ENCODE assay signal across 8 mouse cellular contexts in genomic region chr7:49399314-49399713, GRCm38 (mm10).
DNase-seq lines count a peak whose midpoint lies in the region; ATAC-seq and TF ChIP-seq lines count a peak whose summit lies in the region.

No protein-coding gene starts in this region.

- TF ChIP-seq POLR2A in cerebellum, adult 2 months (IDR thresholded peaks at IDR 0.05; ENCODE audit: borderline replicate concordance, insufficient read depth, low read length) = no peak
- TF ChIP-seq POLR2A in testis, adult 2 months (IDR thresholded peaks at IDR 0.05; ENCODE audit: control insufficient read depth, low read depth, low read length) = no peak

- no peak overlapping the region for H3K4me2 ChIP-seq in kidney, postnatal 0 days (ENCODE audit: low read length)
- peak overlapping the region; percentile 36 for H3K4me2 ChIP-seq in liver, embryonic 14.5 days (ENCODE audit: low read depth)

- H3K36me3 ChIP-seq in kidney, postnatal 0 days (ENCODE audit: insufficient read depth, low read length) = no peaks in the 10 kb centered on the region
- no peaks in the 10 kb centered on the region for H3K36me3 ChIP-seq in liver, embryonic 14.5 days (replicated peaks; ENCODE audit: control insufficient read depth, insufficient read depth, low read depth)
- H3K36me3 ChIP-seq in testis, adult 2 months (ENCODE audit: control insufficient read depth, insufficient read depth, low read length) = no peaks in the 10 kb centered on the region

- H3K4me3 ChIP-seq in cerebellum, adult 2 months (replicated peaks; ENCODE audit: insufficient read depth, low read depth, low read length) = no peak overlapping the region
- H3K4me3 ChIP-seq in kidney, postnatal 0 days (replicated peaks; ENCODE audit: low read depth, low read length) = no peak overlapping the region
- H3K4me3 ChIP-seq in liver, embryonic 14.5 days (ENCODE audit: insufficient read depth in 1 of 2, low read depth in 2 of 2, low read length in 2 of 2) = no peak overlapping the region
- no peak overlapping the region for H3K4me3 ChIP-seq in testis, adult 2 months (ENCODE audit: control insufficient read depth, low read depth, low read length)

- TF ChIP-seq EP300 in liver, embryonic 14.5 days (IDR thresholded peaks at IDR 0.05; ENCODE audit: low read depth) = no peak

- H3K27ac ChIP-seq in cerebellum, adult 2 months (ENCODE audit: insufficient read depth, low read length) = no peak overlapping the region
- H3K27ac ChIP-seq in kidney, postnatal 0 days = no peak overlapping the region
- H3K27ac ChIP-seq in liver, embryonic 14.5 days = no peak overlapping the region
- no peak overlapping the region for H3K27ac ChIP-seq in testis, adult 2 months (ENCODE audit: control insufficient read depth, insufficient read depth, low read depth, low read length)

- 44% methylated on average over 2 of the region's 2 CpGs for WGBS in cerebellum, adult 2 months
- WGBS in kidney, postnatal 0 days = 40% methylated on average over 2 of the region's 2 CpGs
- WGBS in liver, embryonic 14.5 days (ENCODE audit: insufficient replicate concordance) = 33% methylated on average over 2 of the region's 2 CpGs

- no peaks in the 10 kb centered on the region for H3K27me3 ChIP-seq in cerebellum, adult 2 months (ENCODE audit: control insufficient read depth, insufficient read depth, low read length)
- H3K27me3 ChIP-seq in kidney, postnatal 0 days (ENCODE audit: insufficient read depth, low read length) = no peaks in the 10 kb centered on the region
- H3K27me3 ChIP-seq in liver, embryonic 14.5 days (ENCODE audit: control insufficient read depth, insufficient read depth, low read length) = no peaks in the 10 kb centered on the region
- no peaks in the 10 kb centered on the region for H3K27me3 ChIP-seq in testis, adult 2 months (ENCODE audit: control insufficient read depth, insufficient read depth, low read length)

- peak; percentile 40 for DNase-seq in urinary bladder, postnatal 25 days (ENCODE audit: low spot score)
- no peak for DNase-seq in urinary bladder, adult 2 months (ENCODE audit: low spot score)
- peak; percentile 61 to 64 for DNase-seq in cerebellum, adult 2 months
- peak; percentile 33 to 42 for DNase-seq in gastrocnemius, adult 8-10 months (ENCODE audit: low spot score in 2 of 2)
- peak; percentile 83 for DNase-seq in kidney, postnatal 0 days (ENCODE audit: low spot score)
- DNase-seq in liver, embryonic 14.5 days (ENCODE audit: low read depth in 3 of 3, low spot score in 3 of 3) = peak; percentile 26 to 38 (median 35)
- DNase-seq in neural tube, embryonic 10.5 days (ENCODE audit: extremely low spot score, low spot score) = peak; percentile 55

- H3K9me3 ChIP-seq in kidney, postnatal 0 days (replicated peaks; ENCODE audit: low read length) = no peaks in the 10 kb centered on the region
- no peaks in the 10 kb centered on the region for H3K9me3 ChIP-seq in liver, embryonic 14.5 days (ENCODE audit: control insufficient read depth, low read length)

- 0 out of 2 replicates have a peak, but pooled peaks have one; percentile 19 for ATAC-seq in kidney, postnatal 0 days (replicated peaks; ENCODE audit: low FRiP score, low read depth)
- no peak for ATAC-seq in liver, embryonic 14.5 days (ENCODE audit: insufficient read depth)

- no peak overlapping the region for H3K9ac ChIP-seq in kidney, postnatal 0 days (ENCODE audit: low read depth, low read length)
- no peak overlapping the region for H3K9ac ChIP-seq in liver, embryonic 14.5 days (replicated peaks)

- H3K4me1 ChIP-seq in cerebellum, adult 2 months (ENCODE audit: control insufficient read depth, insufficient read depth, low read length) = peaks cover 18% of the 10 kb centered on the region
- no peaks in the 10 kb centered on the region for H3K4me1 ChIP-seq in kidney, postnatal 0 days (replicated peaks; ENCODE audit: insufficient read depth, low read length)
- H3K4me1 ChIP-seq in liver, embryonic 14.5 days (replicated peaks; ENCODE audit: control insufficient read depth in 2 of 2, insufficient read depth in 2 of 2, low read length in 1 of 2) = peaks cover 0 to 14% of the 10 kb centered on the region in 2 experiments; a peak in 2 of 4 replicates
- peaks cover 7% of the 10 kb centered on the region for H3K4me1 ChIP-seq in testis, adult 2 months (ENCODE audit: control insufficient read depth, insufficient read depth, low read length)

- TF ChIP-seq CTCF in cerebellum, adult 2 months (IDR thresholded peaks at IDR 0.05; ENCODE audit: borderline replicate concordance, insufficient read depth, low read depth, low read length) = peak; percentile 62; the same call in 1 of the 2 replicates
- peak; percentile 95 for TF ChIP-seq CTCF in kidney, postnatal 0 days (IDR thresholded peaks at IDR 0.05; ENCODE audit: low read depth)
- peak; percentile 86 for TF ChIP-seq CTCF in liver, embryonic 14.5 days (IDR thresholded peaks at IDR 0.05; ENCODE audit: low read depth)
- peak; percentile 45; the same call in 1 of the 2 replicates for TF ChIP-seq CTCF in testis, adult 2 months (IDR thresholded peaks at IDR 0.05; ENCODE audit: control insufficient read depth, insufficient read depth, insufficient replicate concordance, low read depth, low read length)

Comparison
In these comparisons a context has a peak if more than half of its experiments do, and no peak if none do; other contexts are left out.
1. CTCF ChIP-seq: peak in every context shown above with its lines; median percentile 95 in kidney, postnatal 0 days; 86 in liver, embryonic 14.5 days; 62 in cerebellum, adult 2 months; 45 in testis, adult 2 months.